Mouse (Mus musculus): ENCODE results near the gene Tyw1. TPM values are rescaled to one million over a fixed set of nuclear protein-coding genes. Genes with fewer than 3 reads are reported as not detected.
A peak's percentile ranks its signal among the peaks of the same experiment; 100 is the strongest.
"Not testable (repeated sequence)": the region's sequence is repeated elsewhere in the genome, so short reads cannot be mapped to it uniquely, and the experiment has no call there.

The Tyw1 gene
- polyA plus RNA-seq, 1 experiment from 2014 or later, result 21.7 TPM

DNA sequence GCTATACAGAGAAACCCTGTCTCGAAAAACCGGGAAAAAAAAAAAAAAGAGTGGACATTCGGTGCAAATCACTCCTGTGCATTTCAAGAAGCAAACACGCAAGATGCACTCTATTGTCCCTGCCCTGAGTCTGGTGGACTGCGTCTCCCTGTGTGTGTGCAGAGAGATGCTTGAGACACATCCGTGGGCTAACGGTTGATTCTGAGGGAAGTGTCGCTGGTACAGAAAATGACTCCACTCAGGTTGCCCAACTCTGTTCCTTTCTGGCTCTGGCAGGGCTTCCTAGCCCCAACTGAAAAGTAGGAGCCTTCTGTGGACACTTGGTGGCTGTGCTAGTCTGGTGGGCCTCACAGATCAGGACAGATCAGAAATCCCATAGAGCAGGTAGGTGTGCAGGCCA is 19.1 kb upstream of the Tyw1 start:
- peaks cover 96% of the 10 kb centered on the region for H3K36me3 ChIP-seq
- no peak overlapping the region for H3K27ac ChIP-seq (replicated peaks)
- H3K4me1 ChIP-seq, result no peaks in the 10 kb centered on the region
- no peak overlapping the region for H3K9ac ChIP-seq
- no peaks in the 10 kb centered on the region for H3K9me3 ChIP-seq (replicated peaks)
- no peak for ATAC-seq (ENCODE audit: insufficient number of reproducible peaks, low FRiP score, low TSS enrichment, low read depth)
- no peak overlapping the region for H3K4me3 ChIP-seq (replicated peaks)
- H3K4me2 ChIP-seq (replicated peaks), result no peak overlapping the region
- WGBS, result over 99% methylated on average over 8 of the region's 8 CpGs
- H3K27me3 ChIP-seq, result no peaks in the 10 kb centered on the region

DNA sequence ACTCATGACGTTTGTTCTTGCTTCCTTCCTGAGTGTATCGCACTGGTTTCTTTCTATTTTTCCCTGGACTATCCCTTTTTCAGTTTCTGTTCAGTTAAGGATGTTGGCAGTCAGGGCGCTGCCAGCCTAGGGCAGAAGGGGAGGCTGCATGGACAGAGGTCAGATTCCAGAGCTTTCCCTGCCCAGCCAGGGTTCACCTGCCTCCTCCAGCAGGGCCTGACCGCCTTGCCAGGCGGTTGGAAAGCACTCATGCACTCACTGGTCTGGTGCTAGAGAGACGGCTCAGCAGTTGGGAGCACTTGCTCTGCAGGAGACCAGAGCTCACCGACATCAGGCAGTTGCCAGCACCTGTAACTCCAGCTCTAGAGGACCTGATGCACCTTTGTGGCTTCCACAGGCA is 16.2 kb upstream of the Tyw1 start:
- no peaks in the 10 kb centered on the region for H3K4me1 ChIP-seq
- H3K9ac ChIP-seq, result no peak overlapping the region
- peaks cover 96% of the 10 kb centered on the region for H3K36me3 ChIP-seq
- 90% methylated on average over 7 of the region's 7 CpGs for WGBS
- ATAC-seq (ENCODE audit: insufficient number of reproducible peaks, low FRiP score, low TSS enrichment, low read depth), result no peak
- no peak overlapping the region for H3K4me3 ChIP-seq (replicated peaks)
- no peaks in the 10 kb centered on the region for H3K9me3 ChIP-seq (replicated peaks)
- no peaks in the 10 kb centered on the region for H3K27me3 ChIP-seq
- H3K4me2 ChIP-seq (replicated peaks), result no peak overlapping the region
- H3K27ac ChIP-seq (replicated peaks), result no peak overlapping the region

DNA sequence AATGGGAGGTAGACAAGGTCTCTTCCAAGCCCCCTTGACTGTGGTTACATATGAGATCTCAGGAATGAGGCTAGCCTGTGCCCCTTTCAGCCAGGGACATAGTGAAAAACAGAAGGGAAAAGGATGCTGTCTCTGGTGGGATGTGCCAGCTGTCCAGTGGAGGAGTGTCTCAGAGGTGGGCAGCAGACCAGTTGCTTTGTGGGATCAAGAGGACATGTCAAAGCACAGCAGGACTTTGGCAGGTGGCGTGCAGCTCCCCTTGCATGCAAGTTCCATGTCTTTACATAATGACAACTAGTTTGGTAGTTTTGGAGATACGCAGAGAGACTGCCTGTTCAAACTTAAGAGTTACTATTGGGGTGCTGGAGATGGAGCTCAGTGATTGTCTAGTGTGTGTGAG is 15.6 kb upstream of the Tyw1 start:
- no peak overlapping the region for H3K27ac ChIP-seq (replicated peaks)
- H3K4me1 ChIP-seq, result no peaks in the 10 kb centered on the region
- H3K27me3 ChIP-seq, result no peaks in the 10 kb centered on the region
- H3K4me3 ChIP-seq (replicated peaks), result no peak overlapping the region
- H3K36me3 ChIP-seq, result peaks cover 96% of the 10 kb centered on the region
- no peaks in the 10 kb centered on the region for H3K9me3 ChIP-seq (replicated peaks)
- no peak overlapping the region for H3K4me2 ChIP-seq (replicated peaks)
- WGBS, result 96% methylated on average over 2 of the region's 2 CpGs
- no peak for ATAC-seq (ENCODE audit: insufficient number of reproducible peaks, low FRiP score, low TSS enrichment, low read depth)
- no peak overlapping the region for H3K9ac ChIP-seq

DNA sequence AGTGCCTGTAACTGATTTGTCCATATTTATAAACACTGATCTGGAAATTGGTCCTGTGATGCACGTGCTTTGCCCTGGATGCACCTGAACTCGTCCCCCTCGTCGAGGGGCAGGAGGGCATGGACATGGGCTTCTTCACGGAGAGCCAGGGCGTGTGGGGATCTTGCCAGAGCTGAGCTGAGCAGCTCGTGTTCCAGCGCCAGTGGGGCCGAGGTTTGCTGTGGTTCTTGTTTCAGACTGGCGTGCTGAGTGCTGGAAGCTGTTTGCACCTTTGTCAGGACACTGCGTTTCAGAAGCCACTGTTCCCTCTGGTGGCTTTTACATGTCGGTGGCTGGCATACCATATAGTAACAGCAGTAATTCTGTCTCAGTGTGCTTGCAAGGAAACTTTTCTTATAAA is 14.0 kb upstream of the Tyw1 start:
- H3K36me3 ChIP-seq, result peaks cover 95% of the 10 kb centered on the region
- no peaks in the 10 kb centered on the region for H3K27me3 ChIP-seq
- no peak overlapping the region for H3K9ac ChIP-seq
- ATAC-seq (ENCODE audit: insufficient number of reproducible peaks, low FRiP score, low TSS enrichment, low read depth), result no peak
- no peak overlapping the region for H3K4me3 ChIP-seq (replicated peaks)
- 90% methylated on average over 12 of the region's 12 CpGs for WGBS
- no peaks in the 10 kb centered on the region for H3K9me3 ChIP-seq (replicated peaks)
- no peak overlapping the region for H3K4me2 ChIP-seq (replicated peaks)
- no peak overlapping the region for H3K27ac ChIP-seq (replicated peaks)
- H3K4me1 ChIP-seq, result no peaks in the 10 kb centered on the region

DNA sequence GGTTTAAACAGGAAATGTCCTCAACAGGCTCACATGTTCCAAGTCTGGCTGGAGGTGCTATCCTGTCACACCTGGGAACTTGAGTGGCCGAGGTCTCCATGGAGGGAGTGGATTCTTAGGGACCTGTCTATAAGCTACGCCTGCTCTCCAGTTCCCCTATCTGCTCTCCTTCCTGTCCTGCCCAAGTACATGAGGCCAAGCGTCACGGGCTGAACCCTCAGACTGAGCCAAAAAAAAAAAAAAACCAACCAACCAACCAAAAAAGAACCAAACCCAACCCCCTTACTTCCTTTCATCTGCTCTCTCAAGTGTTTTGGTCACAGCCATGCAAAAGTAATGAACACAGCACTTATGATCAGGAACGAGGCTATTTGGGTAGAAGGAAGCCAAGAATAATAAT is 7.6 kb upstream of the Tyw1 start:
- no peaks in the 10 kb centered on the region for H3K4me1 ChIP-seq
- no peaks in the 10 kb centered on the region for H3K9me3 ChIP-seq (replicated peaks)
- WGBS, result 84% methylated on average over 5 of the region's 5 CpGs
- H3K4me3 ChIP-seq (replicated peaks), result no peak overlapping the region
- no peak overlapping the region for H3K4me2 ChIP-seq (replicated peaks)
- ATAC-seq (ENCODE audit: insufficient number of reproducible peaks, low FRiP score, low TSS enrichment, low read depth), result no peak
- H3K9ac ChIP-seq, result no peak overlapping the region
- H3K36me3 ChIP-seq, result peaks cover 96% of the 10 kb centered on the region
- no peak overlapping the region for H3K27ac ChIP-seq (replicated peaks)
- no peaks in the 10 kb centered on the region for H3K27me3 ChIP-seq

DNA sequence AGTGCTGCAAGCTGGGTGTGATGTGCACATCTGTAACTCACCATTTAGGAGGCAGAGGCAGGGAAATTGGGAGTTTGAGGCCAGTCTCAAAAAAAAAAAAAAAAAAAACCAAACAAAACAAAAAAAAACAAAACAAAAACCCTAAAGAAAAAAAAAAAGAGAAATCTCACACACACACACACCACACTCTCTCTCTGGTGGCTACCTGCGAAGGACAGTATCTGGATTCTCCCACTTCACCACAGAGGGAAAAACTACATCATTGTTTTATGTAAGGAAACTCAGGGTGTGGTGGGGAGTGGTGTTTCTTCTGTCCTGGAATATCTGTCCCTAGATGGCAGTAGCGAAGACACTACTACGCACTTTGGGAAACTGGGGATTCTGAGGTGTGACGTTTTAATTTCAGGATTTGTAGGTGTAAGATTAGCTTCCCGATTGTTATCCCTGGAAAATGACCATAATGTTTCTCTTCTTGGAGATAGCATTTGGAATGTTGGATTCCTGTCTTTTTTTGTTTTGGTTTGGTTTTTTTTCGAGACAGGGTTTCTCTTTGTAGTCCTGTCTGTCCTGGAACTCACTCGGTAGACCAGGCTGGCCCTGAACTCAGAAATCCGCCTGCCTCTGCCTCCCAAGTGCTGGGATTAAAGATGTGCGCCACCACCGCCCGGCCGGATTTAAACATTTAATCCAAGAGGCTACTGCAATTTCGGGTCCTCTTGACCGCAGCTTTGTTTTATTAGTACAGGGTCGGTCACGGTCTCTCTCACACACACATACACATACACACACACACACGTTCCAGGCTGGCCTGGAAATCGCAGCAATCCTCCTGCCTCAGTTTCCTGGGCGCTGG is 1.0 kb upstream of the Tyw1 start:
- WGBS, result 11% methylated on average over 19 of the region's 19 CpGs
- H3K9me3 ChIP-seq (replicated peaks), result no peaks in the 10 kb centered on the region
- peaks cover 27% of the 10 kb centered on the region for H3K4me1 ChIP-seq
- peak overlapping the region; percentile 80 for H3K4me3 ChIP-seq (replicated peaks)
- peaks cover 42% of the 10 kb centered on the region for H3K36me3 ChIP-seq
- H3K9ac ChIP-seq, result peak overlapping the region; percentile 64
- peak overlapping the region; percentile 86 for H3K27ac ChIP-seq (replicated peaks)
- no peaks in the 10 kb centered on the region for H3K27me3 ChIP-seq
- ATAC-seq (ENCODE audit: insufficient number of reproducible peaks, low FRiP score, low TSS enrichment, low read depth), result no peak
- peak overlapping the region; percentile 81 for H3K4me2 ChIP-seq (replicated peaks)

DNA sequence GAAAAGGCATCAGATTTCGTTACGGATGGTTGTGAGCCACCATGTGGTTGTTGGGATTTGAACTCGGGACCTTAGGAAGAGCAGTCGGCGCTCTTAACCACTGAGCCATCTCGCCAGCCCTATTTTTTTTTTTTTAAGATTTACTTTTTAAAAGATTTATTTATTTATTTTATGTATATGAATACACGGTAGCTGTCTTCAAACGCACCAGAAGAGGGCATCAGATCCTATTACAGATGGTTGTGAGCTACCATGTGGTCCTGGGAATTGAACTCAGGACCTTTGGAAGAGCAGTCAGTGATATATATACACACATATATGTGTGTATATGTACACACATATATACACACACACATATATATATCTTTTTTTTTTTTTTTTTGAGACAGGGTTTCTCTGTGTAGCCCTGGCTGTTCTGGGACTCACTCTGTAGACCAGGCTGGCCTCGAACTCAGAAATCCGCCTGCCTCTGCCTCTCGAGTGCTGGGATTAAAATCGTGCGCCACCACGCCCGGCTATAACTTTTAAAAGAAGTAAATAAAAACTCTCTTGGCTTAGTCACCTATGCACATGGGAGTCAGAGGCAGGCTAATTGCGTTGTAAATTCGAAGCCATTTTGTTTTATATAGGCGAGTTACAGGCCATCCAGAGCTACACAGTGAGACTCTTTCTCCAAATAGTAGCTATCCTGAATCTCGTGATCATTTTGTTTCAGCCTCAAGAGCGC is 543 bp downstream of the Tyw1 start:
- Histone ChIP-seq H3K36me3 (peaks cover 27% of the 10 kb centered on the region), H3K4me2 (replicated peaks) (peak overlapping the region; percentile 81), H3K27ac (replicated peaks) (peak overlapping the region; percentile 77; the same call in 1 of the 2 replicates), H3K4me3 (replicated peaks) (peak overlapping the region; percentile 80), H3K4me1 (peaks cover 27% of the 10 kb centered on the region)
- not testable (repeated sequence) for H3K27me3 ChIP-seq; H3K9ac ChIP-seq; ATAC-seq (ENCODE audit: insufficient number of reproducible peaks, low FRiP score, low TSS enrichment, low read depth); H3K9me3 ChIP-seq (replicated peaks)
- 28% methylated on average over 20 of the region's 20 CpGs for WGBS

DNA sequence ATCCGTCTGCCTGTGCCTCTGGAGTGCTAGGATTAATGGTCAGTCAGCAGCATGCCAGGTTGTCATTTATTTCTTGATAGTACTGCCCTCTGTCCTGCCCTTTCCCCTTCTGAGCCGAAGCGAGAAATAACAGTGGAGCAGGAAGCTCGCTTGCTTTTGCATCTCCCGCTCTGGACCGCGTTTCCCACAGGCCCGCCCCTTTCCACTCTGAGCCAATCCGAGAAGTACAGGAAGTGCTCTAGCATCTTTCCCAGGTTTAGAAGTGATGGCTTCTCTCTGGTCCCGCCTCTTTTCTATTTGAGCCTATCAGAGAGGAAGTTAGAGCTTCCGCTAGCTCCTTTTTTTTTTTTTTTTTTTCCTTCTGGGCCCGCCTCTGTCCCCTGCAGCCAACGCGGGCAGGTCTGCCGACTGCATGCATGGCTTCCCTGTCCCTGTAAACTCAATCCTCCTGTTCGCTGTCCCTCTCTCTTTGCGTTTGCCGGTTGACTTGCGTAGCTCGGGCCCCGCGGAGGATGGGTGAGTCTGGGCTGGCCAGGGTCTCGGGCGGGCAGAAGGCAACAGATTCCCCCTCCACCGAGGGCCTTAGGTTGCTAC is 1.4 kb downstream of the Tyw1 start:
- peak overlapping the region; percentile 81 for H3K4me2 ChIP-seq (replicated peaks)
- H3K4me1 ChIP-seq, result peaks cover 27% of the 10 kb centered on the region
- H3K9me3 ChIP-seq (replicated peaks), result no peaks in the 10 kb centered on the region
- WGBS, result 0% methylated on average over 25 of the region's 25 CpGs
- peak; percentile 95 for ATAC-seq (ENCODE audit: insufficient number of reproducible peaks, low FRiP score, low TSS enrichment, low read depth)
- H3K27ac ChIP-seq (replicated peaks), result peak overlapping the region; percentile 89
- H3K27me3 ChIP-seq, result no peaks in the 10 kb centered on the region
- H3K9ac ChIP-seq, result peak overlapping the region; percentile 93
- peaks cover 19% of the 10 kb centered on the region for H3K36me3 ChIP-seq
- peak overlapping the region; percentile 77 for H3K4me3 ChIP-seq (replicated peaks)

DNA sequence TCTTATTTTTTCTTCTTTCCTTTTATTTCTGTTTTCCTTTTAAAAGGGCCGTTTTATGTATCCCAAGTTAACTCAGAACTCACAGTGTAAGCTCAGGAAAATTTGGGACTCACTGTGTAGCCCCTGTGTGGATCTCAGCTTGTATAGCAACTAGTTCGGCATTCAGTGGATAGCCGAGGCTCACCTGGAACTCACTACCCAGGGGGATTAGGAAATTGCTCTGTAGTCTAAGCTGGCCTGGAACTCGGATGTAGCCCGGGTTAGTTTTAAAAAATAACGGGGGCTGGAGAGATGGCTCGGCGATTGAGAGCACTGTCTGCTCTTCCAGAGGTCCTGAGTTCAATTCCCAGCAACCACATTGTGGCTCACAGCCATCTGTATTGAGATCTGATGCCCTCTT is 1.9 kb downstream of the Tyw1 start:
- Histone ChIP-seq H3K27me3 (no peaks in the 10 kb centered on the region), H3K9ac (peak overlapping the region; percentile 93), H3K4me1 (peaks cover 27% of the 10 kb centered on the region), H3K4me2 (replicated peaks) (peak overlapping the region; percentile 81), H3K4me3 (replicated peaks) (peak overlapping the region; percentile 77), H3K27ac (replicated peaks) (peak overlapping the region; percentile 89), H3K9me3 (replicated peaks) (no peaks in the 10 kb centered on the region), H3K36me3 (peaks cover 18% of the 10 kb centered on the region)
- ATAC-seq (ENCODE audit: insufficient number of reproducible peaks, low FRiP score, low TSS enrichment, low read depth), result no peak
- 11% methylated on average over 8 of the region's 8 CpGs for WGBS

DNA sequence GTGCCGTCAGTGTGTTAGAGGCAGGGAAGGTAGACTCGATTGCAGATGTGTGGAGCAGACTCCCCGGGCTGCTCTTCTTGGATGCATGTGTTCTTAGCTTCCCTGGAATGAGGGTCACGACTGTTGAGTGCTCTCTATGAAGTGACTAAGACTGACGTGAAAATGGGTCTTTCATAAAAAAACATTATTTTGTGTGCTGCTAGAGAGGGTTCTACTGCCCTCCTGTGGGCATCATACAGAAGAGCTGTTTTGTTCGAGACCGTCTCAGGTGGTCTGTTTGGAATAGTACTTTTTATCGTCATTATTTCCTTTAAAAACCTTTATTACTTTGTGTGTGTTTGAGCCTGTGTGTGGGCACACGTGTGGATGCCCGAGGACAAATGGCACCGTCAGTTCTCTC is 8.0 kb downstream of the Tyw1 start:
- Histone ChIP-seq H3K4me2 (replicated peaks) (no peak overlapping the region), H3K4me1 (no peaks in the 10 kb centered on the region), H3K27ac (replicated peaks) (no peak overlapping the region), H3K9ac (no peak overlapping the region), H3K36me3 (peaks cover 32% of the 10 kb centered on the region), H3K27me3 (no peaks in the 10 kb centered on the region), H3K4me3 (replicated peaks) (no peak overlapping the region), H3K9me3 (replicated peaks) (no peaks in the 10 kb centered on the region)
- WGBS, result 64% methylated on average over 11 of the region's 11 CpGs
- no peak for ATAC-seq (ENCODE audit: insufficient number of reproducible peaks, low FRiP score, low TSS enrichment, low read depth)

DNA sequence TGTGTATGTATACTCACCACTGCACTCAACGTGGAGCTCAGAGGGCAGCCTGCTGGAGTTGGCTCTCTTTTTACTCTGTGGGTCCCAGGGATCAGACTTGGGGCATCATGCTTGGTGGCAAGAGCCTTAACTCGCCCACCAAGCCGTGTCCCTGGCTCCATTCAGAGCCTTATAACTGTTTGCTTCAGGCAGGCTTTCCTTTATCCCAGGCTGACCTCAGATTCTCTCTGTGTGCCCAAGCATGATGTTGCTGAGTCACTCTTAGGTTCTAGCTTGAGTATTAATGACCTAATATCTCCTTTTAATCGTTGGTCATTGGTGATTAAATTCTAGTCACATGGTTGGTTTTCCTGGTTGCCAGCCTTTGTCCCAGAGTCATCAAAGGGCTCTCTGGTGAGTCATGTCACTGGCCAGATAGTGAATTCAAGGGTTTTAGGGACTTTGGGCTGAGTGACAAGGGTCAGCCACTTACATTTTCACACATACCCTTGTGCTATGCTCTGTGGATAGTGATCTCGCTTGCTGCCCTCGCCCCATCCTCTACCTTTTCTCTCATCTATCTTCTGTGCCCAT is 9.1 kb downstream of the Tyw1 start:
- 90% methylated on average over 6 of the region's 6 CpGs for WGBS

More for the DNA sequence above, 9.1 kb downstream of the Tyw1 start:
- ATAC-seq (ENCODE audit: insufficient number of reproducible peaks, low FRiP score, low TSS enrichment, low read depth), result no peak
- H3K4me1 ChIP-seq, result no peaks in the 10 kb centered on the region
- H3K9ac ChIP-seq, result no peak overlapping the region
- no peak overlapping the region for H3K4me3 ChIP-seq (replicated peaks)
- peaks cover 40% of the 10 kb centered on the region for H3K36me3 ChIP-seq
- H3K4me2 ChIP-seq (replicated peaks), result no peak overlapping the region
- H3K9me3 ChIP-seq (replicated peaks), result no peaks in the 10 kb centered on the region
- no peak overlapping the region for H3K27ac ChIP-seq (replicated peaks)
- no peaks in the 10 kb centered on the region for H3K27me3 ChIP-seq
